27 mouse cellular contexts compared by ENCODE assay signal in genomic region chr3:60813485-60813884, GRCm38 (mm10).
A peak's percentile ranks its signal among the peaks of the same experiment; 100 is the strongest.
DNase-seq lines count a peak whose midpoint lies in the region; ATAC-seq lines count a peak whose summit lies in the region.
"Had no signal": no experiment of that assay in that cellular context is flagged by ENCODE, and none has a peak within 500 bp of the region (broad histone marks: within the 10 kb centered on the region; RNA-seq: fewer than 3 reads in every experiment).

No protein-coding gene starts in this region.

- no peak overlapping the region for H3K4me3 ChIP-seq in hindbrain, embryonic 10.5 days
- no peak overlapping the region for H3K4me3 ChIP-seq in hindbrain, embryonic 16.5 days (ENCODE audit: low read length)
- H3K4me3 ChIP-seq in midbrain, embryonic 11.5 days (ENCODE audit: low read depth, low read length) = no peak overlapping the region
- no peak overlapping the region for H3K4me3 ChIP-seq in midbrain, embryonic 16.5 days (ENCODE audit: low read depth, low read length)
- H3K4me3 ChIP-seq: embryonic facial prominence, embryonic 10.5 days; embryonic facial prominence, embryonic 13.5 days; erythroblast, embryonic 14.5 days; forebrain, embryonic 12.5 days; forebrain, embryonic 15.5 days; heart, adult 2 months; heart, embryonic 10.5 days; hindbrain, embryonic 15.5 days; intestine, embryonic 15.5 days had no signal

- H3K27me3 ChIP-seq in hindbrain, embryonic 10.5 days (ENCODE audit: insufficient read depth, poor library complexity, severe bottlenecking) = no peaks in the 10 kb centered on the region
- H3K27me3 ChIP-seq in hindbrain, embryonic 16.5 days (replicated peaks; ENCODE audit: control insufficient read depth, insufficient read depth, low read length) = no peaks in the 10 kb centered on the region
- no peaks in the 10 kb centered on the region for H3K27me3 ChIP-seq in midbrain, embryonic 11.5 days (ENCODE audit: control insufficient read depth, insufficient read depth, low read length)
- H3K27me3 ChIP-seq in midbrain, embryonic 16.5 days (ENCODE audit: control insufficient read depth, insufficient read depth, low read depth, low read length) = no peaks in the 10 kb centered on the region
- H3K27me3 ChIP-seq: CH12.LX; forebrain, embryonic 12.5 days; forebrain, embryonic 15.5 days; hindbrain, embryonic 15.5 days; intestine, embryonic 15.5 days had no signal

- no peaks in the 10 kb centered on the region for H3K9me3 ChIP-seq in hindbrain, embryonic 10.5 days
- H3K9me3 ChIP-seq in hindbrain, embryonic 16.5 days (ENCODE audit: control insufficient read depth, low read length) = no peaks in the 10 kb centered on the region
- H3K9me3 ChIP-seq in midbrain, embryonic 11.5 days (ENCODE audit: control insufficient read depth, low read length) = no peaks in the 10 kb centered on the region
- no peaks in the 10 kb centered on the region for H3K9me3 ChIP-seq in midbrain, embryonic 16.5 days (replicated peaks; ENCODE audit: control insufficient read depth, low read length, poor library complexity, severe bottlenecking)
- H3K9me3 ChIP-seq: embryonic facial prominence, embryonic 10.5 days; embryonic facial prominence, embryonic 13.5 days; forebrain, embryonic 12.5 days; forebrain, embryonic 15.5 days; heart, embryonic 10.5 days; hindbrain, embryonic 15.5 days; intestine, embryonic 15.5 days had no signal

- DNase-seq in hindbrain, embryonic 10.5 days (ENCODE audit: low spot score) = peak; percentile 52
- DNase-seq in midbrain, embryonic 11.5 days (ENCODE audit: low spot score, missing footprints) = peak; percentile 87
- DNase-seq in embryo, embryonic 11 days = peak; percentile 27
- no peak for DNase-seq in gastrocnemius, postnatal 4 days (ENCODE audit: low spot score in 2 of 2)
- no peak for DNase-seq in adrenal gland, postnatal 25 days
- DNase-seq: adrenal gland, adult 8-10 months; adrenal gland, postnatal 36 days; B cell, adult 2 months; cerebellum, adult 11 months; cerebellum, adult 2 months; cerebellum, adult 9-11 months; cerebellum, postnatal 25 days; gastrocnemius, postnatal 25 days; heart, adult 2 months; kidney, adult 11 months had no signal

- H3K27ac ChIP-seq in hindbrain, embryonic 10.5 days = no peak overlapping the region
- no peak overlapping the region for H3K27ac ChIP-seq in hindbrain, embryonic 16.5 days (ENCODE audit: low read depth, low read length)
- H3K27ac ChIP-seq in midbrain, embryonic 11.5 days (ENCODE audit: low read depth, low read length) = no peak overlapping the region
- H3K27ac ChIP-seq in midbrain, embryonic 16.5 days (ENCODE audit: low read length) = no peak overlapping the region
- H3K27ac ChIP-seq: embryonic facial prominence, embryonic 10.5 days; embryonic facial prominence, embryonic 13.5 days; forebrain, embryonic 12.5 days; forebrain, embryonic 15.5 days; heart, adult 2 months; heart, embryonic 10.5 days; hindbrain, embryonic 15.5 days; intestine, embryonic 15.5 days had no signal

- no peak for ATAC-seq in hindbrain, embryonic 16.5 days
- ATAC-seq in midbrain, embryonic 11.5 days (ENCODE audit: low FRiP score) = no peak
- no peak for ATAC-seq in midbrain, embryonic 16.5 days
- ATAC-seq: activated CD4-positive, CD25-positive, alpha-beta regulatory T cell, adult 4 months; forebrain, embryonic 15.5 days; intestine, embryonic 15.5 days had no signal

- no peak overlapping the region for H3K9ac ChIP-seq in hindbrain, embryonic 16.5 days (ENCODE audit: low read depth, low read length)
- H3K9ac ChIP-seq in midbrain, embryonic 11.5 days (ENCODE audit: low read length) = no peak overlapping the region
- H3K9ac ChIP-seq in midbrain, embryonic 16.5 days (ENCODE audit: low read depth, low read length) = no peak overlapping the region
- H3K9ac ChIP-seq: embryonic facial prominence, embryonic 13.5 days; forebrain, embryonic 12.5 days; forebrain, embryonic 15.5 days; hindbrain, embryonic 15.5 days; intestine, embryonic 15.5 days had no signal

- H3K4me2 ChIP-seq in hindbrain, embryonic 16.5 days (ENCODE audit: low read length) = no peak overlapping the region
- H3K4me2 ChIP-seq in midbrain, embryonic 11.5 days = no peak overlapping the region
- no peak overlapping the region for H3K4me2 ChIP-seq in midbrain, embryonic 16.5 days (ENCODE audit: low read length)
- H3K4me2 ChIP-seq: embryonic facial prominence, embryonic 13.5 days; forebrain, embryonic 12.5 days; forebrain, embryonic 15.5 days; hindbrain, embryonic 15.5 days; intestine, embryonic 15.5 days had no signal

- no peaks in the 10 kb centered on the region for H3K4me1 ChIP-seq in hindbrain, embryonic 10.5 days (replicated peaks)
- H3K4me1 ChIP-seq in hindbrain, embryonic 16.5 days (ENCODE audit: control insufficient read depth, insufficient read depth, low read depth, low read length) = no peaks in the 10 kb centered on the region
- no peaks in the 10 kb centered on the region for H3K4me1 ChIP-seq in midbrain, embryonic 11.5 days (ENCODE audit: control insufficient read depth, insufficient read depth, low read length)
- no peaks in the 10 kb centered on the region for H3K4me1 ChIP-seq in midbrain, embryonic 16.5 days (ENCODE audit: control insufficient read depth, insufficient read depth, low read length)
- H3K4me1 ChIP-seq: forebrain, embryonic 12.5 days; forebrain, embryonic 15.5 days; heart, embryonic 10.5 days; hindbrain, embryonic 15.5 days; intestine, embryonic 15.5 days had no signal

- no peaks in the 10 kb centered on the region for H3K36me3 ChIP-seq in hindbrain, embryonic 10.5 days
- H3K36me3 ChIP-seq in hindbrain, embryonic 16.5 days (ENCODE audit: control insufficient read depth, insufficient read depth, low read length) = no peaks in the 10 kb centered on the region
- H3K36me3 ChIP-seq in midbrain, embryonic 11.5 days (ENCODE audit: control insufficient read depth, insufficient read depth, low read length) = no peaks in the 10 kb centered on the region
- no peaks in the 10 kb centered on the region for H3K36me3 ChIP-seq in midbrain, embryonic 16.5 days (ENCODE audit: control insufficient read depth, insufficient read depth, low read length)
- H3K36me3 ChIP-seq: embryonic facial prominence, embryonic 10.5 days; embryonic facial prominence, embryonic 13.5 days; forebrain, embryonic 12.5 days; forebrain, embryonic 15.5 days; heart, embryonic 10.5 days; hindbrain, embryonic 15.5 days; intestine, embryonic 15.5 days had no signal

- 33% methylated on average over 3 of the region's 3 CpGs for WGBS in hindbrain, embryonic 10.5 days
- 33% methylated on average over 3 of the region's 3 CpGs for WGBS in hindbrain, embryonic 16.5 days
- WGBS in midbrain, embryonic 11.5 days = 35% methylated on average over 3 of the region's 3 CpGs
- WGBS in midbrain, embryonic 16.5 days = 34% methylated on average over 3 of the region's 3 CpGs

Comparison
In these comparisons a context has a peak if more than half of its experiments do, and no peak if none do; other contexts are left out.
1. DNase-seq: peak in hindbrain, embryonic 10.5 days (single experiment), midbrain, embryonic 11.5 days (single experiment) and embryo, embryonic 11 days (single experiment); none in gastrocnemius, postnatal 4 days (0 of 2) and adrenal gland, postnatal 25 days (single experiment).